Mouse (Mus musculus): Measurements from ENCODE around the gene Tenm3. TPM values are rescaled to one million over a fixed set of nuclear protein-coding genes. Genes with fewer than 3 reads are reported as not detected.
"Not testable (repeated sequence)": the region's sequence is repeated elsewhere in the genome, so short reads cannot be mapped to it uniquely, and the experiment has no call there.

Gene Tenm3
- polyA plus RNA-seq, 1 experiment from 2014 or later: 33.6 TPM

DNA sequence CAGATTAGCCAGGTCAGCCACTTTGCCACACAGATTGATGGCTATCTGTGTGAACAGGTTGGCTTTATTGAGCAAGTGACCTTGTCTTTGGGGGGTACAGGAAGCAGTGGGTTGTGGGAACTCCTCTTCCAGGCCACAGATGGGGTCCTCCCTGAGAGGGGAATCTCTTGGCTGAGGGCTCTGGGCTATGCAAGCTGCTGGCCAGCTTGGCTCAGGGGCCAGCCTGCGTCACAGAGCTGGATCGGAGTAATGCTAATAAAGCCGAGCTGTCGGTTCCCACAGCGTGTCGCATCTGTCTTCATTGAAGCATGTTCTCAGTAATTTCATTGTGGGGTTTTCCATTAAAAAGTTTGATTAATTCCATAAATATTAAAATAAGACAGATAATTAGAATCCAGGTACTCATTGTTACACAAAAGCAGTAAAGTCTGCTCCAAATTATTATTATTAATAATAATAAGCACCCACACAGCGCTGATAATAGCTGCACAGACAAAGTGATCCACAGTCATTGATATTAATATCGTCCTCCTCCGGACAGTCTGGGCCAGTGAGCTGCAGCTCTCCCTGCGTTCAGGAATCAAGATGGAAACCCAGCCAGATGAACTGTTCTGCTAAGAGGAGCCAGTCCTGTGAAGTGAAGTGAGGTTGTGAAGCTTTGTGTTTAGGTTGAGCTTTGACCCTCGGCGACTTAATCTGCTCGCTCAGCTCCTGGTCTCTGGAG, 639.5 kb downstream of the Tenm3 start:
- DNase-seq (ENCODE audit: low spot score): no peak
- 77% methylated on average over 13 of the region's 13 CpGs for WGBS
- no peak overlapping the region; the same call in 1 of the 2 replicates for H3K27ac ChIP-seq (replicated peaks)

GRCm38 (mm10) chr8:48203611-48204010, 640.1 kb downstream of the Tenm3 start:
- no peaks in the 10 kb centered on the region for H3K36me3 ChIP-seq
- DNase-seq (ENCODE audit: low spot score): no peak
- no peak overlapping the region for H3K27ac ChIP-seq (replicated peaks)
- 77% methylated on average over 9 of the region's 9 CpGs for WGBS
- H3K4me3 ChIP-seq: no peak overlapping the region
- peaks cover 35% of the 10 kb centered on the region for H3K4me1 ChIP-seq
- no peaks in the 10 kb centered on the region for H3K27me3 ChIP-seq (ENCODE audit: low read depth, poor library complexity, severe bottlenecking)
- no peaks in the 10 kb centered on the region for H3K9me3 ChIP-seq (replicated peaks)

More for the DNA sequence above, 639.5 kb downstream of the Tenm3 start:
- peaks cover 35% of the 10 kb centered on the region for H3K4me1 ChIP-seq
- no peaks in the 10 kb centered on the region for H3K9me3 ChIP-seq (replicated peaks)
- H3K4me3 ChIP-seq: no peak overlapping the region
- no peaks in the 10 kb centered on the region for H3K27me3 ChIP-seq (ENCODE audit: low read depth, poor library complexity, severe bottlenecking)
- H3K36me3 ChIP-seq: no peaks in the 10 kb centered on the region

DNA sequence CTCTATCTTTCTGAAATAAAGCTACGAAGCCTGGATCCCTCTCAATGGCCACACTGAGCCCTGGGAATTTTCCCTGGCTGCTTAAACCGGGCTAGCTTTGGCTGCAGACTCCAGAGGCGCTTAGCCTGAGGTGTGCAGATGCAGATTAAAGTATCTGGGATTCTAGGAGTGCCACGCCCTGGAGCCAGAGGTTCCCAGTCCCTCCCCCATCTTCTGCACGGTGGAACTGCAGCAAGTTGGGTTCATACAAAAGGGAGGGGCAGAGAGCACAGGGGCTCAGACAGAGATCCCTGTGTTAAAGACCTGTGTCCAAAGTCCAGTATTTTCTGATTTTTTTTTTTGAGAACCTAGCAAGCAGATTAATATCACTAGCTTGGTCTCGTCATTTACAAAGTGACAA, 640.6 kb downstream of the Tenm3 start:
- Histone ChIP-seq H3K4me1 (peaks cover 35% of the 10 kb centered on the region), H3K27ac (replicated peaks) (0 out of 2 replicates have a peak overlapping the region, but pooled peaks have one; percentile 23), H3K27me3 (ENCODE audit: low read depth, poor library complexity, severe bottlenecking) (no peaks in the 10 kb centered on the region), H3K4me3 (no peak overlapping the region), H3K9me3 (replicated peaks) (peaks cover 4% of the 10 kb centered on the region; the same call in 1 of the 2 replicates), H3K36me3 (no peaks in the 10 kb centered on the region)
- DNase-seq (ENCODE audit: low spot score): no peak
- WGBS: 56% methylated on average over 6 of the region's 6 CpGs

DNA sequence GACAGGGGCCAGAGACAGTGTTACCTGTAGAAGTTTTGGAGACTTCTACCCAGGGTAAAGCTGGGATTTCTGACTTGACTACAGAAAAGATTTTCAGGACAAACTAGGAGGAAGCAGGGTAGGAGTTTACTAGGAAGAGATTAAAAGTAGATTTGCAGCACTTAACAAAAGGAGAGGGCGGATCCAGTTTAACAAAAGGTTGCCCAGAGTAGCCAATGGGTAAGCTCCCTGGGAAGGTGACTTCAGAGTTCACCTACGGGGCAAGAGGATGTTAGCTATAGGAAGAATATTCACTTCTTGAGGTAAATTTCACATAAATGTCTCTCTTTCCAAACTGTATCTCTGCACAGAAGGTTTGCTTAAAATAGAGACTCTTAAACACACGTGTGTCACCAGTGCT, 641.1 kb downstream of the Tenm3 start:
- Histone ChIP-seq H3K4me1 (peaks cover 31% of the 10 kb centered on the region), H3K4me3 (no peak overlapping the region), H3K9me3 (replicated peaks) (peaks cover 9% of the 10 kb centered on the region; the same call in 1 of the 2 replicates), H3K27me3 (ENCODE audit: low read depth, poor library complexity, severe bottlenecking) (no peaks in the 10 kb centered on the region), H3K27ac (replicated peaks) (no peak overlapping the region), H3K36me3 (no peaks in the 10 kb centered on the region)
- WGBS: 56% methylated on average over 3 of the region's 3 CpGs
- DNase-seq (ENCODE audit: low spot score): no peak

DNA sequence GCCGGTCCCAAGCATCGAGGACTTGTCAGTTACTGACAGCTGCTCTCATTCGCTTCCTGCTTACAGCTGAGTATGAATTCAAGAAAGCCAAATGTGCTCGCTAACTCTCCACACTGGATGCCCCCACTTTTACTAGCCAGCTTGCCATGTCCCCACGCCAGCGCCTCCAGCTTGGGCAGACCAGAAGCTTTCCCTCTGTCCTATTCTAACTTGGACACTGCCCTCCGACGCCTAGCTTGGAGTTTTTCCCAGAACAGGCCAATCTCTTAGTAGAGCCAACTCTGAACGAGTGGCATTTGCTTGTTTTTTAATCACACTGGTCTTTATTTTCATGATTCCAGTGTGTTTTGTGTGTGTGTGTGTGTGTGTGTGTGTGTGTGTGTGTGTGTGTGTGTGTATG, 644.6 kb downstream of the Tenm3 start:
- peaks cover 15% of the 10 kb centered on the region for H3K9me3 ChIP-seq (replicated peaks)
- no peaks in the 10 kb centered on the region for H3K36me3 ChIP-seq
- no peaks in the 10 kb centered on the region for H3K27me3 ChIP-seq (ENCODE audit: low read depth, poor library complexity, severe bottlenecking)
- no peak overlapping the region for H3K4me3 ChIP-seq
- H3K27ac ChIP-seq (replicated peaks): no peak overlapping the region
- peaks cover 19% of the 10 kb centered on the region for H3K4me1 ChIP-seq
- WGBS: 94% methylated on average over 9 of the region's 9 CpGs
- no peak for DNase-seq (ENCODE audit: low spot score)

DNA sequence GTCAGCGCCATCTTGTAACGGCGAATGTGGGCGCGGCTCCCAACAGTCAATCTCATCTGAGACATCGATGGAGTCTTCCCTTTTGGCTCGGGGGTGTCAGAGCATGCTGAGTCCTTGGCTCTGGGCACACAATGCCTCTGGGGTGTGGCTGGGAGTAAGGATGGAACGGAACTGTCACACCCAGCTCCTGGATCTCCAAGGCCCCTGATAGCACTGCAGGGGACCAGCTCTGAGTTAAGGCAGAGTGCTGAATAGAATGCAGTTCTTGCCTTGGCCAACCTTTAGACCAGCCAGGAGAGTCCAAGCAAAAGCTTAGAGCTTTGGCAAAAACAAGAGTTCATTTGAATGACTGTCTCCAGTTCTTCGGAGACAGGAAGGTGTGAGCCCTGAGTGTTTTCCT, 647.8 kb downstream of the Tenm3 start:
- Histone ChIP-seq H3K27me3 (ENCODE audit: low read depth, poor library complexity, severe bottlenecking) (no peaks in the 10 kb centered on the region), H3K4me3 (no peak overlapping the region), H3K27ac (replicated peaks) (no peak overlapping the region), H3K4me1 (no peaks in the 10 kb centered on the region), H3K9me3 (replicated peaks) (peaks cover 15% of the 10 kb centered on the region), H3K36me3 (no peaks in the 10 kb centered on the region)
- DNase-seq (ENCODE audit: low spot score): no peak
- 95% methylated on average over 9 of the region's 9 CpGs for WGBS

DNA sequence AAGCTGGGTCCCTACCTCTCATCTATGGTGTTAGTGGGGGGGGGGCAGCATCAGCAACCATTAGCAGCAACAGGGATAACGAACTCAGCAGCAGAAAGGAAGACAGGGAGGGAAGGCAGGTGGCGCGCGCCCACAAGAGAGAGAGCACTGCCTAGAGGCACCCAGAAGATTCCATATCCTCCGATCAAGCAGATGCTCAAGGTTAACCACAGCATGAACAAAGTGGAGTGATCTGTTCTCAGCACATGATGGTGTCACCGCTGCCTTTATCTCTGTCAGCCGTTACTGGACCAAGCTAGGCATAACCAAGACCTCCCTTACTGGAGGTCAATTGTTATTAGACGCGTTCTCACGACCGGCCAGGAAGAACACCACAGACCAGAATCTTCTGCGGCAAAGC, 655.2 kb downstream of the Tenm3 start:
- DNase-seq (ENCODE audit: low spot score): no peak
- Histone ChIP-seq H3K27me3 (ENCODE audit: low read depth, poor library complexity, severe bottlenecking) (no peaks in the 10 kb centered on the region), H3K27ac (replicated peaks) (no peak overlapping the region), H3K4me3 (no peak overlapping the region), H3K9me3 (replicated peaks) (peaks cover 6% of the 10 kb centered on the region), H3K4me1 (peaks cover 8% of the 10 kb centered on the region), H3K36me3 (no peaks in the 10 kb centered on the region)
- WGBS: 97% methylated on average over 12 of the region's 12 CpGs

GRCm38 (mm10) chr8:48183758-48184157, 660.0 kb downstream of the Tenm3 start:
- Histone ChIP-seq H3K27me3 (ENCODE audit: low read depth, poor library complexity, severe bottlenecking) (no peaks in the 10 kb centered on the region), H3K9me3 (replicated peaks) (peaks cover 19% of the 10 kb centered on the region), H3K27ac (replicated peaks) (no peak overlapping the region), H3K36me3 (no peaks in the 10 kb centered on the region), H3K4me1 (peaks cover 16% of the 10 kb centered on the region), H3K4me3 (no peak overlapping the region)
- no peak for DNase-seq (ENCODE audit: low spot score)
- 79% methylated on average over 7 of the region's 7 CpGs for WGBS

DNA sequence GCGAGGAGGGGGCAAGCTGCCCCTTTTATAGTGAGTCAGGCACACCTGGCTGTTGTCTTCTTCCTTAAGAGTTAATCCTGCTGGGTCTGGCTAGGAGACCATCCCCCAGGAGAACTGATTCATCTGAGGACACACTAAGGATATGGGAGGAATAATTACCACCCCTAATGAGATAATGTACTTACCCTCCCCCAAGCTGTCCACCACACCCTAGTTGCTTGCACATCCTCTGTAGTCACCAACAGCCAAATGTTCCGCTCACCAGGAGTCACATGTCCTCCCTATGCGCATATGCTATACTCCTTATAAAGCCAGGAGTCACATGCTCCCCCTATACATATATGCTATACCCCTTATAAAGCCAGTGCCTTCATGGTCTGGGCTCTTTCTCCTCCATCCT, 662.8 kb downstream of the Tenm3 start:
- peaks cover 13% of the 10 kb centered on the region; the same call in 1 of the 2 replicates for H3K9me3 ChIP-seq (replicated peaks)
- H3K27me3 ChIP-seq (ENCODE audit: low read depth, poor library complexity, severe bottlenecking): no peaks in the 10 kb centered on the region
- WGBS: 95% methylated on average over 3 of the region's 3 CpGs
- H3K36me3 ChIP-seq: no peaks in the 10 kb centered on the region
- no peak for DNase-seq (ENCODE audit: low spot score)
- H3K27ac ChIP-seq (replicated peaks): no peak overlapping the region
- no peak overlapping the region for H3K4me3 ChIP-seq
- peaks cover 30% of the 10 kb centered on the region for H3K4me1 ChIP-seq

GRCm38 (mm10) chr8:48180146-48180545, 663.6 kb downstream of the Tenm3 start:
- H3K27me3 ChIP-seq (ENCODE audit: low read depth, poor library complexity, severe bottlenecking); H3K36me3 ChIP-seq; H3K4me3 ChIP-seq; DNase-seq (ENCODE audit: low spot score); H3K27ac ChIP-seq (replicated peaks): not testable (repeated sequence)
- 96% methylated on average over 9 of the region's 9 CpGs for WGBS
- Histone ChIP-seq H3K4me1 (peaks cover 29% of the 10 kb centered on the region), H3K9me3 (replicated peaks) (peaks cover 13% of the 10 kb centered on the region; the same call in 1 of the 2 replicates)

- H3K4me3 ChIP-seq: no peak overlapping the region
- DNase-seq (ENCODE audit: low spot score): peak; percentile 23
- H3K9me3 ChIP-seq (replicated peaks): peaks cover 16% of the 10 kb centered on the region; the same call in 1 of the 2 replicates
- peak overlapping the region; percentile 68 for H3K27ac ChIP-seq (replicated peaks)
- H3K4me1 ChIP-seq: peaks cover 28% of the 10 kb centered on the region
- no peaks in the 10 kb centered on the region for H3K36me3 ChIP-seq
- H3K27me3 ChIP-seq (ENCODE audit: low read depth, poor library complexity, severe bottlenecking): no peaks in the 10 kb centered on the region
- 26% methylated on average over 4 of the region's 4 CpGs for WGBS
These were observed 664.8 kb downstream of the Tenm3 start for GRCm38 (mm10) chr8:48178993-48179392.

DNA sequence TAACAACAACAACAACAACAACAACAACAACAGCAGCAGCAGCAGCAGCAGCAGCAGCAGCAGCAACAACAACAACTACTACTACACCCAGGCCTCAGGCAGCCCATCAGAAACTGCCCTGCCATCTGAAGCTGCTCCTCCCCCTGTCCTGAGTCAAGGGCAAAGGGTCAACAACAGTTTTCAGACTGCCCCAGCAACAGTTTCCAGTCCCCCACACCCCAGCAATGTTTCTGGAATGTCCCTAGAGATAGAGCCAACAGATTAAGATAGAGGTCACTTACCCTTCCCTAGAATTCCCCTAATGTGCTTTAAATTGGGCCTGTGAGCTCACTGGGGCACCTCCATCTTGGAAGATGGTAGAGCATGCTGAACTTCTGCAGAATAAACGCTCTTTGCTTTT, 665.9 kb downstream of the Tenm3 start:
- WGBS: 98% methylated on average over 1 of the region's 1 CpGs
- peak overlapping the region; percentile 68; the same call in 1 of the 2 replicates for H3K27ac ChIP-seq (replicated peaks)

More for the DNA sequence above, 665.9 kb downstream of the Tenm3 start:
- Histone ChIP-seq H3K4me3 (no peak overlapping the region), H3K27me3 (ENCODE audit: low read depth, poor library complexity, severe bottlenecking) (no peaks in the 10 kb centered on the region), H3K4me1 (peaks cover 26% of the 10 kb centered on the region), H3K9me3 (replicated peaks) (peaks cover 16% of the 10 kb centered on the region; the same call in 1 of the 2 replicates), H3K36me3 (no peaks in the 10 kb centered on the region)
- no peak for DNase-seq (ENCODE audit: low spot score)

Measured in midbrain, embryonic 10.5 days (tissue).